Mouse (Mus musculus) cortical plate, adult 2 months (tissue): ENCODE results near the gene Ankrd65. TPM values are rescaled to one million over a fixed set of nuclear protein-coding genes. Genes with fewer than 3 reads are reported as not detected.

Source experiments
- H3K27ac ChIP-seq: fragments of 200-500 bp; 2 replicates; pipeline ENCODE4 v1.5.1; 2012; ENCODE audit warnings: low read length, control low read depth, inconsistent platforms; ENCODE audit not compliant: insufficient read depth
- H3K4me1 ChIP-seq: fragments of 200-500 bp; 2 replicates; pipeline ENCODE4 v1.6.1; 2011; ENCODE audit warnings: low read length; ENCODE audit not compliant: control insufficient read depth, insufficient read depth
- H3K4me3 ChIP-seq: fragments of 200-500 bp; 2 replicates; pipeline ENCODE4 v1.5.1; 2011; ENCODE audit warnings: mild to moderate bottlenecking, low read length, control low read depth; ENCODE audit not compliant: insufficient read depth
- CTCF ChIP-seq: fragments of 200-500 bp; IDR thresholded peaks from 2 replicates; pipeline ENCODE4 v1.5.1; 2011; ENCODE audit warnings: mild to moderate bottlenecking, control low read depth, low read length; ENCODE audit not compliant: insufficient read depth; ENCODE audit errors: extremely low read depth
- POLR2A ChIP-seq: fragments of 200-500 bp; IDR thresholded peaks from 2 replicates; pipeline ENCODE4 v1.6.1; 2011; ENCODE audit warnings: mild to moderate bottlenecking, low read length, control low read depth; ENCODE audit not compliant: insufficient read depth; ENCODE audit errors: extremely low read depth
- polyA plus RNA-seq: library from polyadenylated mRNA; depleted of rRNA; stranded (reverse); fragments of >200 nt; gene quantifications from 2 replicates; pipeline ENCODE4 v1.2.3, GENCODE M21; 2012

Gene Ankrd65
- polyA plus RNA-seq, 1 experiment = not detected

GRCm38 (mm10) chr4:155760613-155761355, 29.5 kb upstream of the Ankrd65 start, which contains the start of gene Atad3a:
TSS of gene Atad3a (minus strand) at chr4:155761093.
- no peak within 1 kb of the TSS for H3K27ac ChIP-seq
- no peak for TF ChIP-seq CTCF
- TF ChIP-seq POLR2A = peak; percentile 81

GRCm38 (mm10) chr4:155761356-155762099, 28.7 kb upstream of the Ankrd65 start:
- Histone ChIP-seq H3K27ac (no peak overlapping the region), H3K4me1 (peaks cover 2% of the 10 kb centered on the region; the same call in 1 of the 2 replicates), H3K4me3 (peak overlapping the region; percentile 78)
- TF ChIP-seq POLR2A = no peak
- no peak for TF ChIP-seq CTCF

More at GRCm38 (mm10) chr4:155760613-155761355, 29.5 kb upstream of the Ankrd65 start, which contains the start of gene Atad3a:
- Histone ChIP-seq H3K4me1 (peaks cover 2% of the 10 kb centered on the region; the same call in 1 of the 2 replicates), H3K4me3 (peak within 1 kb of the TSS; percentile 78)

DNA sequence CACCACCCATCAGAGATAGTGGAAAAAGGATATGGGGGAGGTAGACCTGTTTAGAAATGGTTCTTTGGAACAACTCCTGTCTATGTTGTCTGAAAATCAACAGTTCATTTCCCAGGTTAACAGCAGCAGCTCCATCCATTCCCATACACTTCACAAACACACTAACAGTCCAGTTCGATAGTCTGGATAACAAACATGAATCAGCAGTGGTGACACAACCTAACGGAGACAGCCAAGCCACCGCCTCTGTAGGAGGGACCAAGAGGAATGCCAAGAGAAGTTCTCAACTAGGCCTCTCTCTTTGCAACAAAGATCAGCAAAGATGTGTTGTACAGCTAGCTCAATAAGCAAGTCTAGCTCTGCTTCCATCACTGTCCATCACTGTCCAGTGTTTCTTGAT, 27.9 kb upstream of the Ankrd65 start:
- H3K27ac ChIP-seq = no peak overlapping the region
- TF ChIP-seq CTCF = no peak
- TF ChIP-seq POLR2A = no peak
- no peak overlapping the region for H3K4me3 ChIP-seq
- H3K4me1 ChIP-seq = peaks cover 2% of the 10 kb centered on the region; the same call in 1 of the 2 replicates

DNA sequence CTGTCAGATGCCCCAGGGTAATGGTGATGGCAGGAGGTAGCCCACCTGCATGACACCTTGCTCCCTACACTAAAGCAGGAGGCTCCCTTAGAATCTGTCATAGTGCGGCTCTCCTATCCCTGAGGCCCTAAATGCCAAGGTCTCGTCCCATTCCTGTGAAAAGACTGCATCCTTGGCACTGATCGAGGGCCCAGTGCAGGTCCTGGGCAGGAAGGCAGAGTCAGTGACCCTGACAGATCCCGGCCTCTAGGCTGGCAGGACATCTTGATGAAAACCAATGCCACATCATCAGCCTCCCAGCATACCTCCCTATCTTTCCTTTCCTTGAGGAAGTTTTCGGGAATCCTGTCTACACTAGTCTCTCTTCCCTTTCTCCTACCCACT, 20.8 kb upstream of the Ankrd65 start:
- H3K27ac ChIP-seq = no peak overlapping the region
- TF ChIP-seq CTCF = no peak
- no peak for TF ChIP-seq POLR2A
- H3K4me3 ChIP-seq = peak overlapping the region; percentile 42
- no peaks in the 10 kb centered on the region for H3K4me1 ChIP-seq

GRCm38 (mm10) chr4:155769880-155770512, 20.2 kb upstream of the Ankrd65 start:
- 0 out of 2 replicates have a peak, but pooled peaks cover 1% of the 10 kb centered on the region for H3K4me1 ChIP-seq
- H3K4me3 ChIP-seq = peak overlapping the region; percentile 42
- peak; percentile 74 for TF ChIP-seq CTCF
- TF ChIP-seq POLR2A = peak; percentile 48; the same call in 1 of the 2 replicates
- peak overlapping the region; percentile 31; the same call in 1 of the 2 replicates for H3K27ac ChIP-seq

GRCm38 (mm10) chr4:155770626-155771025, 19.6 kb upstream of the Ankrd65 start:
- peaks cover 4% of the 10 kb centered on the region; the same call in 1 of the 2 replicates for H3K4me1 ChIP-seq
- TF ChIP-seq POLR2A (no peak), CTCF (no peak)
- peak overlapping the region; percentile 42; the same call in 1 of the 2 replicates for H3K4me3 ChIP-seq
- 0 out of 2 replicates have a peak overlapping the region, but pooled peaks have one; percentile 31 for H3K27ac ChIP-seq

DNA sequence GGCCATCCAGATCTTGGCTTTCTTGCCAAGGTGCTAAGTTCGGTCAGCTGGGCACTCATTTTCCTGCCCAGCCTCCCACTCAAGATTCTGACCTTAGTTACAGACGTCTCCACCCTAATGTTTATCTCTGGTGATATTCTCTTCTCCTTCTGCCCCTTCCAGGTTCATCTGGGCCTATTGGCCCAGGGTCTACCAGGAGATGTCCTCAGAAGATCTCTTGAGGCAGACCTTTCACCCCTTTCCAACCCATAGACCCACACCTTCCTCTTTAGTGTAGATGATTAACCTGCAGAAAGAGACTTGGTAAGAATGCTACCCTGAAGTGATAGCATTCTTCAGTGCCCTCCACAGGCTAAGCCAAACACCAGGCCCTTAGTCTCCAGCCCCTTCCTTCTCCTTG, 18.5 kb upstream of the Ankrd65 start:
- peaks cover 5% of the 10 kb centered on the region for H3K4me1 ChIP-seq
- TF ChIP-seq CTCF = no peak
- TF ChIP-seq POLR2A = no peak
- H3K27ac ChIP-seq = no peak overlapping the region
- H3K4me3 ChIP-seq = no peak overlapping the region

DNA sequence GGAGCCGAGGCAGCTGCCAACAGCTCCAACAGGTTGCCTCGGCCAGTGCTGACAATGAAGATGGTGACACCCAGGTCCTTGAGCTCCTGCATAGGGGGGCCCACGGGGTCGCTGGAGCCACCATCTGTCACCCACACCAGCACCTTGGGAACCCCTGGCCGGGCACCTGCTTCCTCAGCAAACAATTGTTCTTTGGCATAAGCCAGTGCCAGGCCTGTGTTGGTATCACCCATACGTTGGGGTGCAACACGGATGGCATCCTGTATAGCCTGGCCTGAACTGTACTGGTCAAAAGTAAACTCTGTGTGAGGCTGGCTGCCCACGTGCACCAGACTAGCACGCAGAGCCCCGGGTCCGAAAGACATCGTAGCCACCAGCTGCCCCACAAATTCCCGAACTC, 17.5 kb upstream of the Ankrd65 start:
- Histone ChIP-seq H3K4me3 (no peak overlapping the region), H3K4me1 (peaks cover 9% of the 10 kb centered on the region), H3K27ac (no peak overlapping the region)
- TF ChIP-seq POLR2A = no peak
- no peak for TF ChIP-seq CTCF
